13 mouse cellular contexts compared by ENCODE assay signal in genomic region chr2:162922834-162923233, GRCm38 (mm10). TPM values are rescaled to one million over a fixed set of nuclear protein-coding genes. Genes with fewer than 3 reads are reported as not detected.
DNase-seq lines count a peak whose midpoint lies in the region; ATAC-seq and TF ChIP-seq lines count a peak whose summit lies in the region.
"Had no signal": no experiment of that assay in that cellular context is flagged by ENCODE, and none has a peak within 500 bp of the region (broad histone marks: within the 10 kb centered on the region; RNA-seq: fewer than 3 reads in every experiment).

No protein-coding gene starts in this region.

- TF ChIP-seq POLR2A in cerebellum, adult 2 months (IDR thresholded peaks at IDR 0.05; ENCODE audit: borderline replicate concordance, insufficient read depth, low read length): no peak

- H3K27me3 ChIP-seq in cerebellum, adult 2 months (ENCODE audit: control insufficient read depth, insufficient read depth, low read length): no peaks in the 10 kb centered on the region

- H3K4me3 ChIP-seq in cerebellum, adult 2 months (replicated peaks; ENCODE audit: insufficient read depth, low read depth, low read length): no peak overlapping the region
- H3K4me3 ChIP-seq: neural tube, embryonic 13.5 days had no signal

- TF ChIP-seq CTCF in cerebellum, adult 2 months (IDR thresholded peaks at IDR 0.05; ENCODE audit: borderline replicate concordance, insufficient read depth, low read depth, low read length): no peak

- 81% methylated on average over 5 of the region's 5 CpGs for WGBS in cerebellum, adult 2 months

- peak; percentile 80 for ATAC-seq in frontal cortex, adult (ENCODE audit: low TSS enrichment)
- peak; percentile 34 to 39; a peak in 2 of 4 replicates for ATAC-seq in hematopoietic stem cell, adult 5-6 weeks (replicated peaks in 1 of 2; ENCODE audit: insufficient read depth in 1 of 2, low FRiP score in 2 of 2, low TSS enrichment in 1 of 2, low read depth in 1 of 2, poor library complexity in 2 of 2, severe bottlenecking in 2 of 2)
- ATAC-seq: midbrain, embryonic 16.5 days had no signal

- no peak overlapping the region for H3K27ac ChIP-seq in cerebellum, adult 2 months (ENCODE audit: insufficient read depth, low read length)
- H3K27ac ChIP-seq: neural tube, embryonic 13.5 days had no signal

- DNase-seq in frontal cortex, postnatal 10 days (ENCODE audit: low spot score in 2 of 2): no peak
- DNase-seq in left cerebral cortex, adult 18-20 months (ENCODE audit: low spot score in 2 of 2): peak; percentile 29 to 52
- DNase-seq in left cerebral cortex, adult 11 months (ENCODE audit: low spot score): no peak
- DNase-seq in CD4-positive helper T cell, adult 2 months (ENCODE audit: low read depth, low spot score): peak; percentile 32
- no peak for DNase-seq in cerebellum, adult 2 months
- DNase-seq in adrenal gland, postnatal 36 days: no peak
- DNase-seq: heart, adult 11 months had no signal

- H3K4me1 ChIP-seq in cerebellum, adult 2 months (ENCODE audit: control insufficient read depth, insufficient read depth, low read length): no peaks in the 10 kb centered on the region
- H3K4me1 ChIP-seq: neural tube, embryonic 13.5 days had no signal

RNA-seq across cellular contexts. Expression of gene Srsf6, which starts 8.5 kb away (rescaled TPM):
- total RNA-seq in left cerebral cortex, adult 18-20 months (2021): 10 to 100 TPM; 92.2 to 95.8 TPM
- total RNA-seq in hematopoietic stem cell, adult 5-6 weeks (2017): 272 and 354 TPM in 2 replicates
- polyA plus RNA-seq in cerebellum, adult 2 months (2012; rRNA removed): 140 and 143 TPM in 2 replicates
- total RNA-seq in adrenal gland, postnatal 36 days (2021): 100 to 1,000 TPM; 149 to 224 TPM

RNA-seq across cellular contexts. Expression of gene L3mbtl1, which starts 20.4 kb away (rescaled TPM):
- total RNA-seq in left cerebral cortex, adult 18-20 months (2021): 10 to 100 TPM; 13.4 to 15.7 TPM
- not detected in 2 replicates for total RNA-seq in hematopoietic stem cell, adult 5-6 weeks (2017)
- 8.2 and 8.5 TPM in 2 replicates for polyA plus RNA-seq in cerebellum, adult 2 months (2012; rRNA removed)
- total RNA-seq in adrenal gland, postnatal 36 days (2021): not detected
- total RNA-seq: heart, postnatal 25 days had no signal
- polyA plus RNA-seq: liver, embryonic 16.5 days had no signal

Comparison
In these comparisons a context has a peak if more than half of its experiments do, and no peak if none do; other contexts are left out.
1. DNase-seq: peak in left cerebral cortex, adult 18-20 months (2 of 2) and CD4-positive helper T cell, adult 2 months (single experiment); none in frontal cortex, postnatal 10 days (0 of 2), left cerebral cortex, adult 11 months (single experiment), cerebellum, adult 2 months (0 of 2) and adrenal gland, postnatal 36 days (0 of 2).
2. RNA of gene L3mbtl1, which starts 20.4 kb away (total RNA-seq): 13.4 to 15.7 TPM in left cerebral cortex, adult 18-20 months; not detected in adrenal gland, postnatal 36 days and not detected in hematopoietic stem cell, adult 5-6 weeks; every median in the first group is over 10 times any median in the second.